Mouse (Mus musculus): ENCODE data around the gene Gtf2ird2.

DNA sequence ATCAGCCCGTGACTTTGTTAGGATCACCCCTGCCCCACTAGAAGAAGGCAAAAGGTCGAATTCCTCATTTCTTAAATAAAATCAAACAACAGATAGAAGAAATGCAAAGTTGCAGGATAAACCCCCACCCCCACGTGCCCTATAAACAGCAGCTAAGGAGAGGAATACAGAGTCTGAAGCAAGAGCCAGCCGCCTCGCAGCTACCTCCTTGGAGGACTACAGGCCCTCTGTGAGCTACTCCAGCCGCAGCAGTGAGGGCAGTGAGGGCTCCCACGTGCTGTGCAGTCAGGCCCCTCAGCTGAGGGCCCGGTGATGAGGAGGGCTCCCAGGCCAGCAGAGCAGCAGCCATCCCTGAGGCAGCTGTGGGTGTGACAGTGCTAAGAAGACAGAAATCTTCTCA is 89.9 kb downstream of the Gtf2ird2 start:
- TF ChIP-seq CTCF (conservative IDR thresholded peaks at IDR 0.05; ENCODE audit: low read length) = no peak
- TF ChIP-seq POU5F1 (IDR thresholded peaks at IDR 0.05; ENCODE audit: borderline replicate concordance, low read length) = no peak
- TF ChIP-seq NANOG (IDR thresholded peaks at IDR 0.05; ENCODE audit: borderline replicate concordance, low read length) = no peak
